Mouse (Mus musculus) limb, embryonic 14.5 days (tissue): Measurements from ENCODE around the gene Rab4b. TPM values are rescaled to one million over a fixed set of nuclear protein-coding genes. Genes with fewer than 3 reads are reported as not detected.

Experiments used
- ATAC-seq: fragments of 200-750 bp; cut with Nextera tagmentation; 2 replicates; pipeline ENCODE4 v1.8.0; 2017; ENCODE audit warnings: low read depth, moderate number of reproducible peaks, moderate TSS enrichment; ENCODE audit not compliant: low FRiP score
- DNase-seq: peaks from one replicate; pipeline ENCODE4 v3.0.0-alpha.2; 2015; ENCODE audit warnings: low spot score
- H3K27ac ChIP-seq: fragments of 300-500 bp; sonication (generic); replicated peaks from 2 replicates; pipeline ENCODE4 v1.5.1; 2014; ENCODE audit warnings: low read depth, mild to moderate bottlenecking, low read length, moderate library complexity, mixed read lengths
- H3K27me3 ChIP-seq: fragments of 300-500 bp; sonication (generic); 2 replicates; pipeline ENCODE4 v1.6.1; 2014; ENCODE audit warnings: low read length, mixed read lengths; ENCODE audit not compliant: control insufficient read depth, insufficient read depth
- H3K36me3 ChIP-seq: fragments of 300-500 bp; sonication (generic); 2 replicates; pipeline ENCODE4 v1.6.1; 2014; ENCODE audit warnings: mild to moderate bottlenecking, low read length, moderate library complexity, mixed read lengths; ENCODE audit not compliant: control insufficient read depth, insufficient read depth
- H3K4me1 ChIP-seq: fragments of 300-500 bp; sonication (generic); 2 replicates; pipeline ENCODE4 v1.6.1; 2014; ENCODE audit warnings: antibody characterized with exemption, low read length, mixed read lengths; ENCODE audit not compliant: control insufficient read depth, insufficient read depth
- H3K4me2 ChIP-seq: fragments of 300-500 bp; sonication (generic); replicated peaks from 2 replicates; pipeline ENCODE4 v1.6.1; 2014; ENCODE audit warnings: low read depth, mild to moderate bottlenecking, low read length, moderate library complexity; ENCODE audit not compliant: severe bottlenecking
- H3K4me3 ChIP-seq: fragments of 300-500 bp; sonication (generic); replicated peaks from 2 replicates; pipeline ENCODE4 v1.5.1; 2014; ENCODE audit warnings: low read length
- H3K9ac ChIP-seq: fragments of 300-500 bp; sonication (generic); 2 replicates; pipeline ENCODE4 v1.6.1; 2014; ENCODE audit warnings: mild to moderate bottlenecking, low read depth, low read length, moderate library complexity; ENCODE audit not compliant: severe bottlenecking
- H3K9me3 ChIP-seq: fragments of 300-500 bp; sonication (generic); 2 replicates; pipeline ENCODE4 v1.6.1; 2016; ENCODE audit warnings: low read length; ENCODE audit not compliant: control insufficient read depth
- POLR2A ChIP-seq: fragments of 200-500 bp; IDR thresholded peaks from 2 replicates; pipeline ENCODE4 v1.8.0; 2012; ENCODE audit warnings: inconsistent platforms, mild to moderate bottlenecking, moderate library complexity, borderline replicate concordance; ENCODE audit not compliant: insufficient read depth, insufficient read length; ENCODE audit errors: extremely low read depth
- WGBS: fragments of 180-500 bp; shearing (Covaris S2); extraction: QIAGEN DNeasy Blood & Tissue Kit; methylation state at CpG from one replicate; pipeline ENCODE4 v1.1.7; 2014; 5-methylcytosine and 5-hydroxymethylcytosine counted together
- polyA plus RNA-seq, 2 experiments: library from polyadenylated mRNA; depleted of rRNA in 1 of 2; stranded (reverse) in 1 of 2; unstranded in 1 of 2; fragments of >200 nt; fragmentation: Nextera tagmentation in 1 of 2; extraction: Ambion mirVana in 1 of 2; gene quantifications; 2 replicates each; pipeline versions ENCODE4 v1.2.1 to v1.2.3; 2012 to 2014

Gene Rab4b
- polyA plus RNA-seq, 2 experiments, result 61.5 to 78.3 TPM

- H3K36me3 ChIP-seq, result peaks cover 52% of the 10 kb centered on the region
- peak overlapping the region; percentile 66 for H3K4me3 ChIP-seq
- WGBS, result 86% methylated on average over 32 of the region's 33 CpGs
Observed at GRCm38 (mm10) chr7:27164112-27164947, 14.4 kb downstream of the Rab4b start.

GRCm38 (mm10) chr7:27163450-27163805 lies 15.3 kb downstream of the Rab4b start:
- H3K4me3 ChIP-seq, result no peak overlapping the region
- H3K4me1 ChIP-seq, result peaks cover 29% of the 10 kb centered on the region
- 0 out of 2 replicates have a peak overlapping the region, but pooled peaks have one; percentile 2 for H3K9ac ChIP-seq
- no peak overlapping the region for H3K27ac ChIP-seq
- ATAC-seq (no peak), DNase-seq (no peak)
- no peaks in the 10 kb centered on the region for H3K27me3 ChIP-seq
- H3K36me3 ChIP-seq, result peaks cover 56% of the 10 kb centered on the region
- H3K4me2 ChIP-seq, result 0 out of 2 replicates have a peak overlapping the region, but pooled peaks have one; percentile 13
- 78% methylated on average over 5 of the region's 5 CpGs for WGBS
- TF ChIP-seq POLR2A, result no peak
- H3K9me3 ChIP-seq, result no peaks in the 10 kb centered on the region

More at GRCm38 (mm10) chr7:27164112-27164947, 14.4 kb downstream of the Rab4b start:
- TF ChIP-seq POLR2A, result no peak
- Histone ChIP-seq H3K4me1 (peaks cover 29% of the 10 kb centered on the region), H3K4me2 (peak overlapping the region; percentile 72), H3K27ac (no peak overlapping the region), H3K9me3 (no peaks in the 10 kb centered on the region), H3K9ac (peak overlapping the region; percentile 86), H3K27me3 (no peaks in the 10 kb centered on the region)
- ATAC-seq (no peak), DNase-seq (no peak)

- H3K27me3 ChIP-seq, result no peaks in the 10 kb centered on the region
- H3K36me3 ChIP-seq, result peaks cover 60% of the 10 kb centered on the region
- DNase-seq (no peak), ATAC-seq (no peak)
- no peaks in the 10 kb centered on the region for H3K9me3 ChIP-seq
- no peak overlapping the region for H3K4me2 ChIP-seq
- no peak overlapping the region for H3K27ac ChIP-seq
- H3K4me3 ChIP-seq, result no peak overlapping the region
- TF ChIP-seq POLR2A, result no peak
- WGBS, result 81% methylated on average over 5 of the region's 5 CpGs
- H3K9ac ChIP-seq, result 0 out of 2 replicates have a peak overlapping the region, but pooled peaks have one; percentile 2
- H3K4me1 ChIP-seq, result peaks cover 29% of the 10 kb centered on the region
Observed at GRCm38 (mm10) chr7:27162780-27163449, 15.8 kb downstream of the Rab4b start.

- no peak overlapping the region for H3K4me2 ChIP-seq
- no peaks in the 10 kb centered on the region for H3K27me3 ChIP-seq
- ATAC-seq (no peak), DNase-seq (no peak)
- H3K4me1 ChIP-seq, result peaks cover 29% of the 10 kb centered on the region
- WGBS, result 79% methylated on average over 4 of the region's 4 CpGs
- no peak for TF ChIP-seq POLR2A
- H3K27ac ChIP-seq, result no peak overlapping the region
- no peaks in the 10 kb centered on the region for H3K9me3 ChIP-seq
- no peak overlapping the region for H3K9ac ChIP-seq
- no peak overlapping the region for H3K4me3 ChIP-seq
- peaks cover 68% of the 10 kb centered on the region for H3K36me3 ChIP-seq
Observed at GRCm38 (mm10) chr7:27161744-27162143, 17.0 kb downstream of the Rab4b start.

- H3K27me3 ChIP-seq, result no peaks in the 10 kb centered on the region
- no peak overlapping the region for H3K4me2 ChIP-seq
- no peaks in the 10 kb centered on the region for H3K9me3 ChIP-seq
- H3K27ac ChIP-seq, result no peak overlapping the region
- ATAC-seq (no peak), DNase-seq (no peak)
- H3K9ac ChIP-seq, result no peak overlapping the region
- TF ChIP-seq POLR2A, result no peak
- H3K4me3 ChIP-seq, result no peak overlapping the region
- H3K4me1 ChIP-seq, result peaks cover 29% of the 10 kb centered on the region
- WGBS, result 82% methylated on average over 3 of the region's 3 CpGs
- peaks cover 73% of the 10 kb centered on the region for H3K36me3 ChIP-seq
Observed at GRCm38 (mm10) chr7:27160921-27161320, 17.8 kb downstream of the Rab4b start.
